Comparison of ENCODE assay signal across 8 mouse cellular contexts in the genomic region with DNA sequence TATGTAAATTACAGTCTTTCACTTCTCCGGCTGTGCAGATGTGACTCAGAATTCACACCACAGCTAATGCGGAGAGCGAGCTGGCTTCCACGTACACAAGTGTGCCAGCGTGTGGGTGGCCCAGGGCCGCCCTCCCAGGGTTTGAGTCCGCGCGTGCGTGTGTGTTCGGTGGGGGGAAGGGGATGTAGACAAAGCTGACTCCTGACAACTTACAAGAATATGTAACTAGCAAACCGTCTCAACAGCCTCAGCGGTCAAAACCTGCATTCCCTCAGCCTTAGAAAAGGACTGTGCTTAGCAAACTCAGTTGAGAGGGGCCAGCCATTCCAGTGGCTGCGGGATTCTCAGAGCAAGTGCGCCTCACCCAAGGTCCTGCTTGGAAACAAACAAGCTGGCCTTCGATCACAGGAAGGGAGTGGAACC. TPM values are rescaled to one million over a fixed set of nuclear protein-coding genes. Genes with fewer than 3 reads are reported as not detected.
DNase-seq lines count a peak whose midpoint lies in the region; ATAC-seq and TF ChIP-seq lines count a peak whose summit lies in the region.

No protein-coding gene starts in this region.

- TF ChIP-seq CTCF in small intestine, adult 2 months (IDR thresholded peaks at IDR 0.05; ENCODE audit: extremely low read depth, insufficient read length, insufficient replicate concordance, low read depth, low read length), result no peak

- peaks cover 19% of the 10 kb centered on the region for H3K27me3 ChIP-seq in midbrain, embryonic 10.5 days (ENCODE audit: low read depth, poor library complexity, severe bottlenecking)
- no peaks in the 10 kb centered on the region for H3K27me3 ChIP-seq in small intestine, adult 2 months (ENCODE audit: control insufficient read depth, insufficient read depth, low read length)

- no peaks in the 10 kb centered on the region for H3K36me3 ChIP-seq in midbrain, embryonic 10.5 days
- no peaks in the 10 kb centered on the region for H3K36me3 ChIP-seq in small intestine, adult 2 months (ENCODE audit: control insufficient read depth, insufficient read depth, low read length)

- DNase-seq in cerebellum, adult 11-12 months, result no peak
- DNase-seq in c-Kit-positive CD71-negative TER-119-negative erythroid progenitor cells, embryonic 14.5 days (ENCODE audit: low read depth), result peak; percentile 25
- peak; percentile 53 to 83 for DNase-seq in frontal cortex, adult 2 months (ENCODE audit: extremely low spot score in 1 of 2, low spot score in 1 of 2)
- peak; percentile 49 for DNase-seq in kidney, adult 11 months
- DNase-seq in left cerebral cortex, postnatal 4 days, result peak; percentile 43
- peak; percentile 68 for DNase-seq in midbrain, embryonic 10.5 days (ENCODE audit: low spot score)

- intact Hi-C loops in left cerebral cortex, postnatal 4 days (cut with DNase I), result loop anchor here (10.0 kb wide), 1 partner anchor 48 kb away; no protein-coding TSS in a partner anchor

- no peaks in the 10 kb centered on the region; the same call in 1 of the 2 replicates for H3K9me3 ChIP-seq in midbrain, embryonic 10.5 days (replicated peaks)

- H3K27ac ChIP-seq in midbrain, embryonic 10.5 days (replicated peaks), result peak overlapping the region; percentile 78
- 0 out of 2 replicates have a peak overlapping the region, but pooled peaks have one; percentile 5 for H3K27ac ChIP-seq in small intestine, adult 2 months (ENCODE audit: insufficient read depth, low read depth, low read length)

- WGBS in midbrain, embryonic 10.5 days, result 4% methylated on average over 16 of the region's 16 CpGs
- 39% methylated on average over 16 of the region's 16 CpGs for WGBS in small intestine, adult 2 months

- H3K4me1 ChIP-seq in midbrain, embryonic 10.5 days, result peaks cover 37% of the 10 kb centered on the region
- peaks cover 10% of the 10 kb centered on the region for H3K4me1 ChIP-seq in small intestine, adult 2 months (ENCODE audit: control insufficient read depth, insufficient read depth, insufficient read length, low read length)

- no peak for TF ChIP-seq POLR2A in small intestine, adult 2 months (IDR thresholded peaks at IDR 0.05; ENCODE audit: low read depth, low read length)

- peak; percentile 80 for ATAC-seq in cerebellum, adult (ENCODE audit: insufficient number of reproducible peaks, low FRiP score, low TSS enrichment)

- peak overlapping the region; percentile 47 for H3K4me3 ChIP-seq in midbrain, embryonic 10.5 days
- H3K4me3 ChIP-seq in small intestine, adult 2 months (ENCODE audit: low read depth, low read length), result peak overlapping the region; percentile 50

RNA-seq across cellular contexts. Expression of a gene that starts 58.3 kb away (rescaled TPM):
- 8.9 and 11.7 TPM in 2 replicates for polyA plus RNA-seq in frontal cortex, adult 2 months (2012; rRNA removed)
- total RNA-seq in left cerebral cortex, postnatal 4 days (2021), result 10 to 100 TPM; 13.7 to 17.3 TPM
- 43.4 and 44.9 TPM in 2 replicates for polyA plus RNA-seq in midbrain, embryonic 10.5 days (2016; fragmentation: Nextera tagmentation; extraction: Ambion mirVana)
- 1.3 and 4.2 TPM in 2 replicates for polyA plus RNA-seq in small intestine, adult 2 months (2012; rRNA removed)
